Comparison of ENCODE assay signal across 7 mouse cellular contexts in genomic region chr11:120234776-120235181, GRCm38 (mm10). TPM values are rescaled to one million over a fixed set of nuclear protein-coding genes. Genes with fewer than 3 reads are reported as not detected.
A peak's percentile ranks its signal among the peaks of the same experiment; 100 is the strongest.
DNase-seq lines count a peak whose midpoint lies in the region; ATAC-seq and TF ChIP-seq lines count a peak whose summit lies in the region.

No protein-coding gene starts in this region.

- H3K36me3 ChIP-seq in megakaryocyte, embryonic 14.5 days (replicated peaks; ENCODE audit: low read length) = peaks cover 6% of the 10 kb centered on the region
- H3K36me3 ChIP-seq in embryonic facial prominence, embryonic 15.5 days = no peaks in the 10 kb centered on the region
- H3K36me3 ChIP-seq in intestine, embryonic 14.5 days (ENCODE audit: control insufficient read depth, insufficient read depth, low read length) = no peaks in the 10 kb centered on the region
- H3K36me3 ChIP-seq in macrophage (ENCODE audit: inconsistent target) = no peaks in the 10 kb centered on the region

- H3K27ac ChIP-seq in bone marrow macrophage, adult 2 months (ENCODE audit: insufficient read depth, low read depth, low read length) = peak overlapping the region; percentile 92
- peak overlapping the region; percentile 86 for H3K27ac ChIP-seq in embryonic facial prominence, embryonic 15.5 days (replicated peaks)
- H3K27ac ChIP-seq in intestine, embryonic 14.5 days (ENCODE audit: low read depth) = peak overlapping the region; percentile 90
- peak overlapping the region; percentile 78 for H3K27ac ChIP-seq in macrophage

- ATAC-seq in megakaryocyte, adult 5-6 weeks (ENCODE audit: poor library complexity, severe bottlenecking) = no peak
- ATAC-seq in embryonic facial prominence, embryonic 15.5 days (ENCODE audit: insufficient number of reproducible peaks, low FRiP score, low TSS enrichment, low read depth) = no peak
- ATAC-seq in intestine, embryonic 14.5 days (replicated peaks; ENCODE audit: low FRiP score, low TSS enrichment, low read depth) = no peak

- peak overlapping the region; percentile 76 for H3K9ac ChIP-seq in embryonic facial prominence, embryonic 15.5 days
- peak overlapping the region; percentile 97 for H3K9ac ChIP-seq in intestine, embryonic 14.5 days (ENCODE audit: low read length)

- under 1% methylated on average over 39 of the region's 39 CpGs for WGBS in embryonic facial prominence, embryonic 15.5 days
- WGBS in intestine, embryonic 14.5 days = under 1% methylated on average over 39 of the region's 39 CpGs
- 2% methylated on average over 39 of the region's 39 CpGs for WGBS in macrophage (ENCODE audit: missing documents)

- H3K9me3 ChIP-seq in megakaryocyte, embryonic 14.5 days = no peaks in the 10 kb centered on the region
- no peaks in the 10 kb centered on the region for H3K9me3 ChIP-seq in embryonic facial prominence, embryonic 15.5 days (replicated peaks)
- H3K9me3 ChIP-seq in intestine, embryonic 14.5 days (ENCODE audit: control insufficient read depth, low read length) = no peaks in the 10 kb centered on the region

- H3K27me3 ChIP-seq in megakaryocyte, embryonic 14.5 days (replicated peaks) = peaks cover 58% of the 10 kb centered on the region
- H3K27me3 ChIP-seq in embryonic facial prominence, embryonic 15.5 days = no peaks in the 10 kb centered on the region
- no peaks in the 10 kb centered on the region for H3K27me3 ChIP-seq in intestine, embryonic 14.5 days (replicated peaks; ENCODE audit: control insufficient read depth, insufficient read depth, low read length)

- peak overlapping the region; percentile 98 for H3K4me3 ChIP-seq in megakaryocyte, embryonic 14.5 days (replicated peaks)
- peak overlapping the region; percentile 87 for H3K4me3 ChIP-seq in bone marrow macrophage, adult 2 months (ENCODE audit: insufficient read depth, low read length)
- peak overlapping the region; percentile 73 for H3K4me3 ChIP-seq in embryonic facial prominence, embryonic 15.5 days (replicated peaks)
- peak overlapping the region; percentile 58 for H3K4me3 ChIP-seq in intestine, embryonic 14.5 days (ENCODE audit: low read depth, low read length)
- H3K4me3 ChIP-seq in macrophage (ENCODE audit: inconsistent target) = peak overlapping the region; percentile 49

- H3K79me2 ChIP-seq in macrophage (ENCODE audit: inconsistent target) = peaks cover 17% of the 10 kb centered on the region

- H3K4me1 ChIP-seq in megakaryocyte, embryonic 14.5 days = peaks cover 66% of the 10 kb centered on the region
- peaks cover 4% of the 10 kb centered on the region for H3K4me1 ChIP-seq in bone marrow macrophage, adult 2 months (ENCODE audit: control insufficient read depth, insufficient read depth, low read length)
- H3K4me1 ChIP-seq in embryonic facial prominence, embryonic 15.5 days = peaks cover 44% of the 10 kb centered on the region
- H3K4me1 ChIP-seq in intestine, embryonic 14.5 days (replicated peaks; ENCODE audit: control insufficient read depth, insufficient read depth, low read length) = peaks cover 30% of the 10 kb centered on the region

- peak overlapping the region; percentile 88 for H3K4me2 ChIP-seq in embryonic facial prominence, embryonic 15.5 days (replicated peaks)
- H3K4me2 ChIP-seq in intestine, embryonic 14.5 days (ENCODE audit: low read length) = peak overlapping the region; percentile 99

- DNase-seq in intestine, embryonic 14.5 days (ENCODE audit: low spot score) = peak; percentile 86
- DNase-seq in MN1 (ENCODE audit: low spot score) = no peak

- no peak for TF ChIP-seq CTCF in bone marrow macrophage, adult 2 months (IDR thresholded peaks at IDR 0.05; ENCODE audit: low read depth, low read length)

- no peak for TF ChIP-seq POLR2A in bone marrow macrophage, adult 2 months (IDR thresholded peaks at IDR 0.05; ENCODE audit: borderline replicate concordance, low read depth, low read length)

RNA-seq across cellular contexts. Expression of gene Bahcc1, which starts 2.0 kb away (rescaled TPM):
- 10.2 and 26.1 TPM in 2 replicates for polyA plus RNA-seq in megakaryocyte, embryonic 14.5 days (2012; ENCODE audit: insufficient read depth, low replicate concordance)
- total RNA-seq in megakaryocyte, adult 5-6 weeks (2015) = 3.1 and 4.4 TPM in 2 replicates
- total RNA-seq in megakaryocyte, adult 5-6 weeks (2017) = 1.3 and 1.7 TPM in 2 replicates
- polyA plus RNA-seq in bone marrow macrophage, adult 2 months (2012; ENCODE audit: insufficient read depth, insufficient read length, missing spikeins) = 5.2 and 5.7 TPM in 2 replicates
- polyA plus RNA-seq in embryonic facial prominence, embryonic 15.5 days (2015; fragmentation: Nextera tagmentation; extraction: Ambion mirVana) = 7.9 and 9.3 TPM in 2 replicates
- polyA plus RNA-seq in intestine, embryonic 14.5 days (2014; fragmentation: Nextera tagmentation; extraction: Ambion mirVana) = 12.1 and 12.7 TPM in 2 replicates
- 10 to 100 TPM in 7 of 26 experiments, 1 to 10 TPM in 19; 1.6 to 13.2 (median 8.4) TPM for total RNA-seq in macrophage (2018; cell fraction: chromatin; rRNA removed)
- total RNA-seq in macrophage (2018; cell fraction: cytosol; rRNA removed) = 1 to 10 TPM; 1.4 to 5.9 (median 4.0) TPM
- 10 to 100 TPM in 5 of 26 experiments, 1 to 10 TPM in 21; 2.6 to 14.8 (median 8.3) TPM for total RNA-seq in macrophage (2018; cell fraction: nucleus; rRNA removed)
- 2.2 to 3.5 TPM (median 3.0 TPM) in 3 replicates for polyA plus RNA-seq in macrophage (2018)
